Mouse (Mus musculus) embryonic facial prominence, embryonic 15.5 days (tissue): Measurements from ENCODE around the gene Sept9. TPM values are rescaled to one million over a fixed set of nuclear protein-coding genes. Genes with fewer than 3 reads are reported as not detected.

Experiments used
- ATAC-seq: fragments of 200-750 bp; cut with Nextera tagmentation; 2 replicates; pipeline ENCODE4 v1.8.0; 2017; ENCODE audit warnings: low read depth, moderate TSS enrichment; ENCODE audit not compliant: insufficient number of reproducible peaks, low FRiP score, low TSS enrichment
- H3K27ac ChIP-seq: fragments of 300-500 bp; sonication (generic); replicated peaks from 2 replicates; pipeline ENCODE4 v1.5.1; 2015; ENCODE audit warnings: mild to moderate bottlenecking, inconsistent platforms
- H3K27me3 ChIP-seq: fragments of 300-500 bp; sonication (generic); 2 replicates; pipeline ENCODE4 v1.6.1; 2015; ENCODE audit warnings: inconsistent platforms
- H3K36me3 ChIP-seq: fragments of 300-500 bp; sonication (generic); 2 replicates; pipeline ENCODE4 v1.6.1; 2015; ENCODE audit warnings: mild to moderate bottlenecking, inconsistent platforms
- H3K4me1 ChIP-seq: fragments of 300-500 bp; sonication (generic); 2 replicates; pipeline ENCODE4 v1.6.1; 2015; ENCODE audit warnings: inconsistent platforms
- H3K4me2 ChIP-seq: fragments of 300-500 bp; sonication (generic); replicated peaks from 2 replicates; pipeline ENCODE4 v1.6.1; 2015; ENCODE audit warnings: mild to moderate bottlenecking, inconsistent platforms
- H3K4me3 ChIP-seq: fragments of 300-500 bp; sonication (generic); replicated peaks from 2 replicates; pipeline ENCODE4 v1.5.1; 2015; ENCODE audit warnings: mild to moderate bottlenecking, inconsistent platforms
- H3K9ac ChIP-seq: fragments of 300-500 bp; sonication (generic); 2 replicates; pipeline ENCODE4 v1.6.1; 2015; ENCODE audit warnings: inconsistent platforms
- H3K9me3 ChIP-seq: fragments of 300-500 bp; sonication (generic); replicated peaks from 2 replicates; pipeline ENCODE4 v1.6.1; 2016; ENCODE audit warnings: inconsistent platforms
- WGBS: fragments of 180-500 bp; shearing (Covaris S2); methylation state at CpG from one replicate; pipeline ENCODE4 v1.1.7; 2015; 5-methylcytosine and 5-hydroxymethylcytosine counted together
- polyA plus RNA-seq: library from polyadenylated mRNA; unstranded; fragments of >200 nt; fragmentation: Nextera tagmentation; extraction: Ambion mirVana; gene quantifications from 2 replicates; pipeline ENCODE4 v1.2.1, GENCODE M21; 2015

Gene Sept9
- polyA plus RNA-seq, 1 experiment from 2014 or later = 157 TPM

GRCm38 (mm10) chr11:117359870-117360269 lies 160.4 kb downstream of the Sept9 start:
- H3K27me3 ChIP-seq = no peaks in the 10 kb centered on the region
- H3K4me1 ChIP-seq = peaks cover 8% of the 10 kb centered on the region; the same call in 1 of the 2 replicates
- 0 out of 2 replicates have a peak overlapping the region, but pooled peaks have one; percentile 17 for H3K27ac ChIP-seq
- WGBS = 78% methylated on average over 5 of the region's 5 CpGs
- ATAC-seq = no peak
- no peaks in the 10 kb centered on the region for H3K9me3 ChIP-seq
- H3K9ac ChIP-seq = no peak overlapping the region
- no peak overlapping the region for H3K4me3 ChIP-seq
- H3K36me3 ChIP-seq = peaks cover 76% of the 10 kb centered on the region
- H3K4me2 ChIP-seq = no peak overlapping the region

- no peaks in the 10 kb centered on the region for H3K9me3 ChIP-seq
- no peak overlapping the region for H3K27ac ChIP-seq
- H3K4me2 ChIP-seq = no peak overlapping the region
- 63% methylated on average over 7 of the region's 7 CpGs for WGBS
- H3K27me3 ChIP-seq = no peaks in the 10 kb centered on the region
- H3K9ac ChIP-seq = no peak overlapping the region
- peaks cover 8% of the 10 kb centered on the region; the same call in 1 of the 2 replicates for H3K4me1 ChIP-seq
- no peak overlapping the region for H3K4me3 ChIP-seq
- ATAC-seq = no peak
- peaks cover 69% of the 10 kb centered on the region for H3K36me3 ChIP-seq
These were observed 161.1 kb downstream of the Sept9 start for GRCm38 (mm10) chr11:117360561-117360960.

GRCm38 (mm10) chr11:117362307-117362706 lies 162.8 kb downstream of the Sept9 start:
- WGBS = 75% methylated on average over 2 of the region's 2 CpGs

GRCm38 (mm10) chr11:117363918-117364317 lies 164.5 kb downstream of the Sept9 start:
- peaks cover 8% of the 10 kb centered on the region; the same call in 1 of the 2 replicates for H3K4me1 ChIP-seq
- H3K27ac ChIP-seq = no peak overlapping the region
- ATAC-seq = no peak
- no peak overlapping the region for H3K4me3 ChIP-seq
- no peaks in the 10 kb centered on the region for H3K27me3 ChIP-seq
- no peaks in the 10 kb centered on the region for H3K9me3 ChIP-seq
- 64% methylated on average over 3 of the region's 3 CpGs for WGBS
- H3K4me2 ChIP-seq = no peak overlapping the region
- H3K9ac ChIP-seq = no peak overlapping the region
- H3K36me3 ChIP-seq = peaks cover 41% of the 10 kb centered on the region

More at GRCm38 (mm10) chr11:117362307-117362706, 162.8 kb downstream of the Sept9 start:
- ATAC-seq = no peak
- H3K36me3 ChIP-seq = peaks cover 51% of the 10 kb centered on the region
- H3K4me2 ChIP-seq = no peak overlapping the region
- H3K9me3 ChIP-seq = no peaks in the 10 kb centered on the region
- no peak overlapping the region for H3K4me3 ChIP-seq
- H3K4me1 ChIP-seq = peaks cover 8% of the 10 kb centered on the region; the same call in 1 of the 2 replicates
- H3K9ac ChIP-seq = no peak overlapping the region
- no peaks in the 10 kb centered on the region for H3K27me3 ChIP-seq
- no peak overlapping the region for H3K27ac ChIP-seq

GRCm38 (mm10) chr11:117366426-117366825 lies 167.0 kb downstream of the Sept9 start:
- 16% methylated on average over 3 of the region's 3 CpGs for WGBS
- Histone ChIP-seq H3K27ac (no peak overlapping the region), H3K27me3 (no peaks in the 10 kb centered on the region), H3K9me3 (no peaks in the 10 kb centered on the region), H3K36me3 (peaks cover 16% of the 10 kb centered on the region), H3K4me2 (no peak overlapping the region), H3K9ac (no peak overlapping the region), H3K4me1 (peaks cover 15% of the 10 kb centered on the region), H3K4me3 (no peak overlapping the region)
- ATAC-seq = no peak

GRCm38 (mm10) chr11:117366861-117367357 lies 167.4 kb downstream of the Sept9 start:
- H3K27me3 ChIP-seq = no peaks in the 10 kb centered on the region
- no peak for ATAC-seq
- H3K4me2 ChIP-seq = no peak overlapping the region
- H3K9me3 ChIP-seq = no peaks in the 10 kb centered on the region
- peaks cover 11% of the 10 kb centered on the region for H3K36me3 ChIP-seq
- no peak overlapping the region for H3K27ac ChIP-seq
- H3K9ac ChIP-seq = no peak overlapping the region
- H3K4me1 ChIP-seq = peaks cover 15% of the 10 kb centered on the region
- no peak overlapping the region for H3K4me3 ChIP-seq
- WGBS = 79% methylated on average over 7 of the region's 7 CpGs

GRCm38 (mm10) chr11:117367937-117368336 lies 168.5 kb downstream of the Sept9 start:
- Histone ChIP-seq H3K36me3 (peaks cover 1% of the 10 kb centered on the region; the same call in 1 of the 2 replicates), H3K9ac (no peak overlapping the region), H3K4me1 (peaks cover 15% of the 10 kb centered on the region), H3K4me3 (no peak overlapping the region), H3K27me3 (no peaks in the 10 kb centered on the region), H3K9me3 (no peaks in the 10 kb centered on the region), H3K27ac (no peak overlapping the region), H3K4me2 (no peak overlapping the region)
- no peak for ATAC-seq
- 89% methylated on average over 6 of the region's 6 CpGs for WGBS

GRCm38 (mm10) chr11:117369347-117369746 lies 169.9 kb downstream of the Sept9 start:
- no peak overlapping the region for H3K4me2 ChIP-seq
- no peak overlapping the region for H3K4me3 ChIP-seq
- H3K36me3 ChIP-seq = no peaks in the 10 kb centered on the region
- ATAC-seq = no peak
- no peaks in the 10 kb centered on the region for H3K9me3 ChIP-seq
- H3K4me1 ChIP-seq = peaks cover 24% of the 10 kb centered on the region
- H3K27ac ChIP-seq = no peak overlapping the region
- no peak overlapping the region for H3K9ac ChIP-seq
- 80% methylated on average over 5 of the region's 5 CpGs for WGBS
- H3K27me3 ChIP-seq = no peaks in the 10 kb centered on the region

- Histone ChIP-seq H3K4me1 (peaks cover 29% of the 10 kb centered on the region), H3K27me3 (no peaks in the 10 kb centered on the region), H3K27ac (no peak overlapping the region), H3K4me2 (no peak overlapping the region), H3K36me3 (no peaks in the 10 kb centered on the region), H3K4me3 (no peak overlapping the region), H3K9me3 (no peaks in the 10 kb centered on the region), H3K9ac (no peak overlapping the region)
- 34% methylated on average over 5 of the region's 5 CpGs for WGBS
- no peak for ATAC-seq
These were observed 170.9 kb downstream of the Sept9 start for GRCm38 (mm10) chr11:117370262-117370850.

- Histone ChIP-seq H3K4me1 (peaks cover 29% of the 10 kb centered on the region), H3K9ac (no peak overlapping the region), H3K27ac (no peak overlapping the region), H3K9me3 (no peaks in the 10 kb centered on the region), H3K4me3 (no peak overlapping the region), H3K4me2 (no peak overlapping the region), H3K27me3 (no peaks in the 10 kb centered on the region), H3K36me3 (no peaks in the 10 kb centered on the region)
- ATAC-seq = no peak
- 90% methylated on average over 10 of the region's 10 CpGs for WGBS
These were observed 173.1 kb downstream of the Sept9 start for GRCm38 (mm10) chr11:117372537-117372936.

- H3K9ac ChIP-seq = no peak overlapping the region
- H3K36me3 ChIP-seq = no peaks in the 10 kb centered on the region
- 47% methylated on average over 20 of the region's 20 CpGs for WGBS
- no peak overlapping the region for H3K4me3 ChIP-seq
- H3K4me2 ChIP-seq = peak overlapping the region; percentile 17; the same call in 1 of the 2 replicates
- peak overlapping the region; percentile 51; the same call in 1 of the 2 replicates for H3K27ac ChIP-seq
- no peaks in the 10 kb centered on the region for H3K9me3 ChIP-seq
- ATAC-seq = no peak
- peaks cover 29% of the 10 kb centered on the region for H3K4me1 ChIP-seq
- no peaks in the 10 kb centered on the region for H3K27me3 ChIP-seq
These were observed 173.7 kb downstream of the Sept9 start for GRCm38 (mm10) chr11:117373195-117373594.

- Histone ChIP-seq H3K4me2 (no peak overlapping the region), H3K27me3 (no peaks in the 10 kb centered on the region), H3K9me3 (no peaks in the 10 kb centered on the region), H3K9ac (no peak overlapping the region), H3K4me1 (peaks cover 29% of the 10 kb centered on the region), H3K4me3 (no peak overlapping the region), H3K27ac (no peak overlapping the region), H3K36me3 (no peaks in the 10 kb centered on the region)
- ATAC-seq = no peak
- WGBS = 28% methylated on average over 4 of the region's 4 CpGs
These were observed 174.4 kb downstream of the Sept9 start for GRCm38 (mm10) chr11:117373870-117374269.
